Mouse (Mus musculus): ENCODE measurements around the gene Gm11077. TPM values are rescaled to one million over a fixed set of nuclear protein-coding genes. Genes with fewer than 3 reads are reported as not detected.

Gene Gm11077
- polyA plus RNA-seq, 1 experiment from 2014 or later = not detected

DNA sequence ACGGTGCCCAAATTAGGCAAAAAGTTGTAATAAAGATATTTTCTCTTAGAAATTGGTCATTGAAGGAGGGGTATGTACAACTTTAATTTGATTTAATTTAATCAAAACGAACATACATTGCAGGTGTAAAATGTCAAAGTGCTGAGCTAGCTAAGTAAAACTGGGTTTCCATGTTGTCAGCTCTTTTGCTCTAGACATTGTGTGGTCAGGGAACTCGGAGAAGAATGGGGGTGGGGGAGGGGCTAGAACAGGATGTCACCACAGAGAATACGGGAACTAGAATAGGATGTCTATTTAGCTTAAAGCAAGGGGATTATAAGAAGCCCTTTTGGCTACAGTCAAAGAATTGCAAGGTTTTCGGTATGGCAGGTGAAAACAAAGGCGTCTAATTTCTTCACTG lies 38.2 kb downstream of the Gm11077 start:
- H3K4me3 ChIP-seq = no peak overlapping the region
- H3K36me3 ChIP-seq = no peaks in the 10 kb centered on the region
- no peak for DNase-seq (ENCODE audit: low spot score)
- 70% methylated on average over 6 of the region's 6 CpGs for WGBS
- no peaks in the 10 kb centered on the region for H3K27me3 ChIP-seq (ENCODE audit: low read depth, poor library complexity, severe bottlenecking)
- no peak overlapping the region for H3K27ac ChIP-seq (replicated peaks)
- H3K9me3 ChIP-seq (replicated peaks) = no peaks in the 10 kb centered on the region
- peaks cover 17% of the 10 kb centered on the region for H3K4me1 ChIP-seq

DNA sequence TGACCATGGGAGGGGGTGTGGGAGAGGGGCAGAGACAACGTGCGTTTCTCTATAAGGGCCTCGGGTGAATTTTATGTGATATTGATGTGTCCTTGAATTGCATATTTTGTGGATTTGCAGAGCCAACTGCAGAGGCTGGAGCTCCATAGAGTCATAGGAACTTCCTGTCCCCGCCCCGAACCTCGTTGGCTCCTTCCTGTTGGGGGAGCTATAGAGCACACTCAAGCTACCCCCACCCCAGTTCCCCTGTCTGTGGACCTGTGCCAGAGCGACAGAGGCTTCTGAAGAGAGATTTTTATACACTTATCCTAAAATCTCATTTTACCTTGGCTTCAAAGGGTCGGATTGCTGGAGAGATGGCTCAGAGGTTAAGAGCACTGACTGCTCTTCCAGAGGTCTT lies 39.1 kb downstream of the Gm11077 start:
- H3K4me1 ChIP-seq = peaks cover 17% of the 10 kb centered on the region
- WGBS = 94% methylated on average over 8 of the region's 8 CpGs
- H3K27me3 ChIP-seq (ENCODE audit: low read depth, poor library complexity, severe bottlenecking) = no peaks in the 10 kb centered on the region
- H3K4me3 ChIP-seq = no peak overlapping the region
- H3K36me3 ChIP-seq = no peaks in the 10 kb centered on the region
- H3K9me3 ChIP-seq (replicated peaks) = no peaks in the 10 kb centered on the region
- H3K27ac ChIP-seq (replicated peaks) = no peak overlapping the region
- no peak for DNase-seq (ENCODE audit: low spot score)

DNA sequence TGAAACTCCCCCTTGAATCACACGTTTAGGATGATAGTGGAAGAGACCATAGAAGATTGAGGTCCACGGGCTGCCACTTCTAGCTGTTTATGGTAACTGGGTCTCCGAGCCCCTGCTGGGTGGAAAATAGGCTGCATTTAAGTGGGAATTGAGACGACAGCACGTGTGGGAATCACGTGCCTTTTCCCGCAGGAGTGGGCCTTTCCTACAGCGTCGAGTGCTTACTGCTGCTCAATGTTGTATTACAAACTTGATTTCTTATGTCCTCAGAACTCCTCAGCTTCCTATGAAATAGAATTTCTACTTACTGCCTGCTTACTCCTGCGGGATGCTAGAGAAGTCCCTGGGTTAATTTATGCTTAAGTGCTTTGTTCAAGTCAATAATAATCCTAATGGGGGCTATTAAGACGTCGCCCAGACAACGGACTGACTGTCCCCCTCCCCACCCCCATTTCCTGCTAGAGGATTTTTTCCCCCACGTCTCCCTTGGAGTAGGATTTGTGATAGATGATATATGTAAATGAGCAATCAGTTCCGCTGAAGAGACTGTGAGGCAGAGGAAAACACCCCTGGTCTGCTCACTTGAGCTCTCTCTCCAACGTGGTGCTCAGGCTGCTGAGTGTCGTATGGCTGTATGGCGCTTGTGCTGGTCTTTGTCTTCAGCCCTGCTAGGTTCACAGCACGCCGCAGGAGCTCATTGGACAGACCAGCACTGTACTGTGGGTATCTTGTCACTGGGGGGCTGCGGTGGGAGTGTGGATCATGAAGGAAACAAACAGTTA lies 40.0 kb downstream of the Gm11077 start:
- no peak overlapping the region; the same call in 1 of the 2 replicates for H3K4me3 ChIP-seq
- DNase-seq (ENCODE audit: low spot score) = no peak
- H3K4me1 ChIP-seq = peaks cover 17% of the 10 kb centered on the region
- H3K36me3 ChIP-seq = no peaks in the 10 kb centered on the region
- peak overlapping the region; percentile 55; the same call in 1 of the 2 replicates for H3K27ac ChIP-seq (replicated peaks)
- 60% methylated on average over 21 of the region's 21 CpGs for WGBS
- H3K9me3 ChIP-seq (replicated peaks) = no peaks in the 10 kb centered on the region
- H3K27me3 ChIP-seq (ENCODE audit: low read depth, poor library complexity, severe bottlenecking) = no peaks in the 10 kb centered on the region

DNA sequence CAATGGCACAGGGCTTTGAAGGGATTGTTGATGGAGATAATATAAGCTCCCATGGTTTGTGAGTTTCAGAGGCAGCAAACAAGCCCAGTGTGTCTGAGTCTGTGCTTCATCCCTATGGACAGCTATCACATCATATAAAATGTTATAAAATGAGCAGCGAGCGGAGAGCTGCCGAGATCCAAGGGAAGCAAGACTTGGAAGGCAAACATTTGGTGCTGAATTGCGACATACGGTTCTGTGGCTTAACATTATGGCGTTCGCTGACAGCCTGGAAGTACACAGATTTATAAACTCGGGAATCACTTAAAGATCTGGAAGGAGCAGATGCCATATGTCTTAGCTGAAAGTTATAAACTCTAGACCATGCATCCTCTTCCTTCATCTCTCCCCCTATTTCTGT lies 47.2 kb downstream of the Gm11077 start:
- 91% methylated on average over 8 of the region's 8 CpGs for WGBS
- Histone ChIP-seq H3K36me3 (no peaks in the 10 kb centered on the region), H3K4me3 (no peak overlapping the region), H3K4me1 (no peaks in the 10 kb centered on the region), H3K27me3 (ENCODE audit: low read depth, poor library complexity, severe bottlenecking) (no peaks in the 10 kb centered on the region), H3K27ac (replicated peaks) (no peak overlapping the region), H3K9me3 (replicated peaks) (no peaks in the 10 kb centered on the region)
- no peak for DNase-seq (ENCODE audit: low spot score)

DNA sequence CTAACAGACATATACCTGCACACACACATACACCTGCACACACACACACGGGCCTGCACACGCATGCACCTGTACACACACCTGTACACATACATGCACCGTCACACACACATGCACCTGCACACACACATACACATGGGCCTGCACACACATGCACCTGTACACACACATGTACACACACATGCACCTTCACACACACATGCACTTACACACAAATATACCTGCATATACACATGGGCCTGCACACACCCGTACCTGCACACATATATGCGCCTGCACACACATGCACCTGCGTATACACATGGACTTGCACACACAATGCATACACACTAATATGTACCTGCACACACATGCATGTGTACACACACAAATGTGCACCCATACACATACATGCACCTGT lies 53.4 kb downstream of the Gm11077 start:
- H3K9me3 ChIP-seq (replicated peaks) = no peaks in the 10 kb centered on the region
- no peak overlapping the region for H3K27ac ChIP-seq (replicated peaks)
- DNase-seq (ENCODE audit: low spot score) = no peak
- WGBS = 91% methylated on average over 6 of the region's 6 CpGs
- H3K27me3 ChIP-seq (ENCODE audit: low read depth, poor library complexity, severe bottlenecking) = no peaks in the 10 kb centered on the region
- H3K4me1 ChIP-seq = no peaks in the 10 kb centered on the region
- no peak overlapping the region for H3K4me3 ChIP-seq
- H3K36me3 ChIP-seq = no peaks in the 10 kb centered on the region

DNA sequence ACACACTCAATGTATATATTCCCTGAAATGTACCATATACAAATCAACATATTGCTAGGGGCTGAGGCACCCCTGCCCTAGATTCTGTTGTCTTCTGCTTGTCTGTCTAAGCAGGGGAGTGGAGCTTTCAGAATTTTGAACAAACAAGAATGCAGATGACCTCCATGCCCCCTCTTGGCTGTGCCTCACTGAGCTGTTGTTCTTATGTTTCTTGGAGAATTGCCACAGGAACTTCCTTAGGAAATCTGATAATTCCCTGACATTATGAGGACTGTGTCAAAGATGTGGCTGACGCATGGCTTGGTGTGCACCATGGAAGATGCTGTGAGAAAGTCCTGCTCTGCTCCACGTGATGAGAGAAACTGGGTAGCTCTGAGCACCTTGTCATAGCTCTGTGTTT lies 57.0 kb downstream of the Gm11077 start:
- no peak for DNase-seq (ENCODE audit: low spot score)
- WGBS = 79% methylated on average over 2 of the region's 2 CpGs

DNA sequence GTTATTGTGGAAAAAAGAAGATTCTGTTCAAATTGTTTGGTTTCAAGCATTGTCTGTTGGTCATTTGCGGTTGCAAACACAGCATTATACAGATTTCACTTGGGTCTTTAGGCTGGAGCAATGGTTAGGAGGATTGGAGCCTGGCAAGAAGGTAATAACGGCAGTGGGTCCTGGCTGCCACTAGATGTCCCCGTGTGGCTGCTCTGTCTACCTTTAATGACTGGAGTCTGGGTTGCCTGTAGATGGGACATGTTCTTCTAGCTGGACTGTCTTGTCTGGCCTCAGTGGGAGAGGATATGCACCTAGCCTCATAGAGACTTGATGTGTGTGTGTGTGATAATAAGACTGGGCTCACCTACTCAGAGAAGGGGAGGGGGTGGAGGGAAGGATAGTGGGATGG lies 60.8 kb downstream of the Gm11077 start:
- Histone ChIP-seq H3K27ac (replicated peaks) (no peak overlapping the region), H3K9me3 (replicated peaks) (no peaks in the 10 kb centered on the region), H3K4me3 (no peak overlapping the region), H3K4me1 (no peaks in the 10 kb centered on the region), H3K27me3 (ENCODE audit: low read depth, poor library complexity, severe bottlenecking) (no peaks in the 10 kb centered on the region), H3K36me3 (no peaks in the 10 kb centered on the region)
- DNase-seq (ENCODE audit: low spot score) = peak; percentile 17
- 39% methylated on average over 3 of the region's 3 CpGs for WGBS

More for the DNA sequence above, 57.0 kb downstream of the Gm11077 start:
- Histone ChIP-seq H3K4me1 (no peaks in the 10 kb centered on the region), H3K27me3 (ENCODE audit: low read depth, poor library complexity, severe bottlenecking) (no peaks in the 10 kb centered on the region), H3K4me3 (no peak overlapping the region), H3K9me3 (replicated peaks) (no peaks in the 10 kb centered on the region), H3K27ac (replicated peaks) (no peak overlapping the region), H3K36me3 (no peaks in the 10 kb centered on the region)

DNA sequence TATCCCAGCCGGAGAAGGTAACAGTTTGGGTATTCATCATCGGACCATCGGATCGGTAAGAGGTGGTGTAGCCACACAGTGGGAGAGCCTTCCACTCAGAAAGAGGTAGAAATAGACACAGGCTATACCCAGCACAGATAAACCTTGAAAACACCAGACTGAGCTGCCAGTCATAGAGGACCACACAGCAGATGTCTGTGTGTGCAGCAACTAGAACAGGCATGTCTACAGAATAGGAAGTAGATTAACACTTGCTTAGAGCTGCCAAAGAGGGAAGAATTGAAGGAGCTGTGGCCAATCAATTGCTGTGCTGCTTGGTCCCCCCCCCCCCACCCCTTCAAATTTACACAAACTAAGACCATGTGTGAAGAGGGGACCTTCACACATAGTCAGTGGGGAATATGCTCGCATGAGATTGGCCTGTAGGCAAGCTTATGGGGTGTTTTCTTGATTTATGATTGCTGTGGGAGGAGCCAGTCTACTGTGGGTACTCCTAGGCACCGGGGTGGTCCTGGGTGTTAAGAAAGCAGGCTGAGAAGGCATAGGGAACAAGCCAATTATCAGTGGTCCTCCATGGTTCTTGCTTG lies 64.7 kb downstream of the Gm11077 start:
- Histone ChIP-seq H3K27me3 (ENCODE audit: low read depth, poor library complexity, severe bottlenecking) (no peaks in the 10 kb centered on the region), H3K27ac (replicated peaks) (no peak overlapping the region), H3K9me3 (replicated peaks) (no peaks in the 10 kb centered on the region), H3K4me3 (no peak overlapping the region), H3K36me3 (no peaks in the 10 kb centered on the region), H3K4me1 (no peaks in the 10 kb centered on the region)
- WGBS = 94% methylated on average over 6 of the region's 6 CpGs
- DNase-seq (ENCODE audit: low spot score) = no peak

DNA sequence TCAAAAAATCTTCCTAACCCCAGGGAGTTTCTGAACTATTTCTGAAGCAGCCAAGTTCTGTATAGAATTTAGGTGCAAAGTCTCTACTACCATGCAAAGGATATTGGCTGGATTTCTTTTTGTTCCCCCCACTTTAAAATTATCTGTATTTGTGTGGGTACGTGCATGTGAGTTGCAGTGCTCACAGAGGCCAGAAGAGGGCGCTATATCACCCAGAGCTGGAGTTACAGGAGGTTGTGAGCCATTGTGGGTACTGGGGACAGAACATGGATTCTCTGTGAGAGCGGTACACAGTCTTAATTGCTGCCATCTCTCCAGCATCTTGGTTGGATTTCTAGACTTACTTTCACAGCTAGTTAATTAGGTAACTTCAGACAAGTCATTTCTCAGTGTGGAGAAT lies 69.8 kb downstream of the Gm11077 start:
- DNase-seq (ENCODE audit: low spot score) = no peak
- Histone ChIP-seq H3K4me1 (no peaks in the 10 kb centered on the region), H3K27me3 (ENCODE audit: low read depth, poor library complexity, severe bottlenecking) (no peaks in the 10 kb centered on the region), H3K36me3 (no peaks in the 10 kb centered on the region), H3K27ac (replicated peaks) (no peak overlapping the region), H3K9me3 (replicated peaks) (no peaks in the 10 kb centered on the region), H3K4me3 (no peak overlapping the region)
- WGBS = 68% methylated on average over 3 of the region's 3 CpGs

DNA sequence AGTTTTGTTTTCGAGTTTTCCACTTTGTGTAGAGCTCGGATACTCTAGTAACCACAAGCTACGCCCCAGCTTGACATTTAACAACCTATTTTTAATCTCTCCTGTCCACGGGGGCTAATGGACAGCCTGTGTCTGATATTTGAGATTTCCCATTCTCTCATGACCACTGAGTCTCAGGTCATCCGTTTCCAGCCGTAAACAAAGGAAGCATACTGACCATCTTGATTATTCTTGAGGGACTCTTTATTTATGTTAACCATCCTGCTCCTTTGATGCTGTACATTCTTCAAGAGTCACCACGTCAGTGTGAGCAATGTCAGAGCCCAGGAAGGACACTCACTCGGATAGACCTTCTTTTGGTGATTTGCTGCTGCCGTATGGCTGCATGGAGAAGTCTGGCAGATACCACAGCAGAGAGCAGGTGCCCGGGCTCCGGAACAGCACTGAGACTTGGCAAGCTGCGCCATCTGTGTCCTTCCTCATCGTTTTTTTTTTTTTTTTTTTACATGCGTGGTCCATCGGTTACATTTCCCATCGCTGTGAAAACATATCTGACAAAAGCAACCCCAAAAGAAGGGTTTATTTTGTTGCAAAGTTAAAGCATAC lies 70.5 kb downstream of the Gm11077 start:
- no peak for DNase-seq (ENCODE audit: low spot score)
- Histone ChIP-seq H3K4me1 (no peaks in the 10 kb centered on the region), H3K9me3 (replicated peaks) (no peaks in the 10 kb centered on the region), H3K27ac (replicated peaks) (no peak overlapping the region), H3K27me3 (ENCODE audit: low read depth, poor library complexity, severe bottlenecking) (no peaks in the 10 kb centered on the region), H3K4me3 (no peak overlapping the region), H3K36me3 (no peaks in the 10 kb centered on the region)
- WGBS = 89% methylated on average over 16 of the region's 16 CpGs

DNA sequence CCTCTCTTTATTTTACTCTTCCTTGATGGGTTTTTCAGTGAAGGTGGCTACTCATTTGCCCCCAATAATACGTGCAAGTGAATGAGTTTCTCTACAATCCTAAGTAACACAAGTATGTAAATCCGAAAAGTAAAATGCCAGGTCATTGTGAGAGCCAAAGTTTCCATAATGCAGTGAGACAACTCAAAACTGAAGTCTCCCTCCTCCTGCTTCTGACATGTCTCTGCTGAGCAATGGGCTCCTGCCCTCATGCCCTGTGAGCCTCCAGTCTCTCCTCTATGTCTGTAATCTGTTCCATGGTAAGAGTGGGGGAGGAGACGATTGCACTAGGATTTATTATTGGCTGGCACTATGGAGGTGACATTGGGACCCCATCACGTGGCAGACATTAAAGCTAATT lies 71.5 kb downstream of the Gm11077 start:
- Histone ChIP-seq H3K27me3 (ENCODE audit: low read depth, poor library complexity, severe bottlenecking) (no peaks in the 10 kb centered on the region), H3K4me1 (no peaks in the 10 kb centered on the region), H3K36me3 (no peaks in the 10 kb centered on the region), H3K9me3 (replicated peaks) (no peaks in the 10 kb centered on the region), H3K27ac (replicated peaks) (no peak overlapping the region), H3K4me3 (no peak overlapping the region)
- no peak for DNase-seq (ENCODE audit: low spot score)
- WGBS = 84% methylated on average over 4 of the region's 4 CpGs

Measured in midbrain, embryonic 10.5 days (tissue).